Mouse (Mus musculus) right cerebral cortex, postnatal 14 days (tissue): ENCODE data around the gene Sptb.
A peak's percentile ranks its signal among the peaks of the same experiment; 100 is the strongest.

ENCODE experiments used
- DNase-seq: peaks from one replicate; pipeline ENCODE4 v3.0.0; 2022

The Sptb gene

DNA sequence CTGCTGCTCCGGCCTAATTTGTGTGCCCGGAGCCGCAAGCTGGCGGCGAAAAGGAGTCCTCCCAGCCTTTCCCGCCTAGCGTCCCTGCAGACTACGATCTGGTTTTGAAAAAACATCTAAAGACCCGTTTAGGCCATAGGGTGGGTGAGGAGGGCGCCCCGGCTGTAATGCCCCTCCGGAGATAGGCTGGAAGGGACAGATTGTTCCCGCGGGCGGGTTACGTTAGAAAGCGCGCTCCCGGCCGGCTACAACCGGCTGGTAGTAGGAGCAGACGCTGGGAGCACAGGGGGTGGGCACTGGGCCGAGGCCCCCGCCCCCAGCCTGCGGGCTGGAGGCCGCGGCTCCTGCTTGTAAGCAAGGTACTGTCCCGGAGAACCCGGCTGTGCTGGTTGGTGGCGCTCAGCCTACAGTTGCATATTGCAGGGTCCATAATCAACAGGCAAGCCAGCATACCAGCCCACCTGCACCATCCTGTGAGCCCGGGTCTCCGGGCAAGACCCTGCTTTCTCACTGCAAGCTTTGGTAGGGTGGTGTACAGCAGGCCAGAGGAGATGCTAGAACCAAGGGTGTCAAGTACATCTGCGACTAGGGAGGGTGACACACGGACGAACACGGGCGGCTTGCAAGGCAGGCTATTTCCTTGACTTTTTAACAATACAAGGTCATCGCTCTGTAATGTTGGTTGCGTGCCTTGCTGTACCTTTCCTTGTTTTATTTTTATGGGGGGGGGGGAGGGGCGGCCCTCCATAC is at the start of gene Sptb:
Sptb (minus strand) TSS at position 197 of the 750 bp plus-strand sequence.
- DNase-seq = peak; percentile 54

DNA sequence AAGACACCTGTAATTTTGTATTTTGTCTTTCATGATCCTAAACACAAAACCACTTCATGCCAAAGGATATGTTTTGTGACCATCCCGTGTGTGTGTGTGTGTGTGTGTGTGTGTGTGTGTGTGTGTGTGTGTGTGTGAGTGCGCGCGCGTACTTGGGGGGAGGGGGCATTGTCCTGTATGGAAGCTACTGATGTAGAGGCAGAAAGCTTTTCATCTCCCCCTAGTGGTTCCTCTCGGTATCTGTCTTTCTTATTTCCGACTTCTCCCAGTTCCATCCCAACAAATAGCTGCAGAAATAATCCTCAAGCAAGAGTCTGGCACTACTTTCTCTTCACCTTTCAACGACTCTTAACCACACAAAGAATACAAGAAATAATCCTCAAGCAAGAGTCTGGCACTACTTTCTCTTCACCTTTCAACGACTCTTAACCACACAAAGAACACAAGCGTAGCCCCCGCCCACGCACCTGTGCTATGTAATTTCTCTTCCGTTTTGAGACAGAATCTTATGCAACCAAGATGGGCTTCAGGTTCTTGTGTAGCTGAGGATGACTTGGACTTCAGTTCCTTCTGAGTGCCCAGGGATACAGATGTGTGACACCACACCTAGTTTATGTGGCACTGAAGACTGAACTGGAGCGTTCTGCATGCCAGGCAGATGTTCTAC is 42.4 kb upstream of the Sptb start:
- peak; percentile 17 for DNase-seq

- DNase-seq = no peak
Measured at GRCm38 (mm10) chr12:76750866-76751459, 40.6 kb upstream of the Sptb start.

DNA sequence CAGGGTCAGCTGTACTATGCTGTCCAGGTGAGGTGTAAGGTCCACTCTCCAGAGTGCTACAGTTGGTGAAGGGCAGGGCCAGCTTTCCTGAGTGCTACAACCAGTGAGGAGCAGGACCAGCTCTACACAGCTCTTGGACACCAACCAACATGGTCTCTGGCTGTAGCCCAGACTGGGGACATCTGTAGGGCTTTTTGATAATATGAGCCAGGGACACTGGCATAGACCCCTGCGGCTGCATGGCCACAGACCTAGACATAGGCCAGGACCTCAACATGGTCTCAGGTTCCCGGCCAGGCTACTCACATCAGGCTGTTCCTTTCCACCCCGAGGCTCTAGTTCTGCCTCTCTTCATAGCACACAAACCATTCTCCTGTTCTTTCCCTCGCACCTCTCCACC is 17.6 kb upstream of the Sptb start:
- no peak for DNase-seq

GRCm38 (mm10) chr12:76722026-76722425 is 11.7 kb upstream of the Sptb start:
- DNase-seq = no peak

GRCm38 (mm10) chr12:76720572-76720971 is 10.2 kb upstream of the Sptb start:
- no peak for DNase-seq

DNA sequence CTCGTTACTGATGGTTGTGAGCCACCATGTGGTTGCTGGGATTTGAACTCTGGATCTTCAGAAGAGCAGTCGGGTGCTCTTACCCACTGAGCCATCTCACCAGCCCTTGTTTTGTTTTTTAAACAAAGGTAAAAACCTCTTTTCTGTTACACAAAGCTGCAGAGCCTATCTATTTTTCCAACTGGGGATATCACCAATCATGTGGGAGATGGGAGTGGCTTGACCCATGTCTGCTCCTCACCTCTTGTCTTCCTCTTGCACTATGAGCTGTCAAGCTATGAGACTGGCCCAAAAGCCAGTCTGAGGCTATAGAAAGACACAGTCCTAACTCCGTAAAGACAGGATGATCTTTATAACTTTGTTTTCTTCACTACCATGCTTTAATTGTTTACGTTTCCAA is 8.0 kb upstream of the Sptb start:
- DNase-seq = no peak

DNA sequence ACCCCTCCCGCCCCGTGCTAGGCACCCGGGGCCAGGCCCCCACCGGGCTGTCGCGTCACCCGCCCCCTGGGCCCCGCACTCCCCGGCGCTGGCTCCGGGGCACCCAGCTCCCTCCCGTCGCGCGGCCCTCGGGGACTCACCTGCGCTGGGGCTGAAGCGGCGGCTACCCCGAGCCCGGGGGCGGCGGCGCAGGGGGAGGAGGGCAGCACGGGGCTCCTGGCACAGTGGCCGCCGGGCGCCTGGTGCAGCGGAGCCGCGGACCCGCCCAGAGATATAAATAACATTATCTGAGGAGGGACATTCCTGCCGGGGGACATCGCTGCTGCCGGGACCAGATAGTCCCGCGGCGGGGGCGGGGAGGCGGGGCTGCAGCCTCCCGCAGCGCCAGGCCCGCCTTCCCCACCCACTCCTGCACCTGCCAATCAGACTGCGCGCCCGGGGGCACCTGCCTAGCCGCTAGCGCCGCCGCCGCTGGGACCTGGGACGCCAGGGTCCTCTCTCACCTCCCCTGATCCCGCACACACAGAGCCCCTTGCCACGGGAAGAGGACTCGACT is 474 bp downstream of the Sptb start:
- DNase-seq = peak; percentile 76

- no peak for DNase-seq
Measured at GRCm38 (mm10) chr12:76708956-76709794, 1.2 kb downstream of the Sptb start.

DNA sequence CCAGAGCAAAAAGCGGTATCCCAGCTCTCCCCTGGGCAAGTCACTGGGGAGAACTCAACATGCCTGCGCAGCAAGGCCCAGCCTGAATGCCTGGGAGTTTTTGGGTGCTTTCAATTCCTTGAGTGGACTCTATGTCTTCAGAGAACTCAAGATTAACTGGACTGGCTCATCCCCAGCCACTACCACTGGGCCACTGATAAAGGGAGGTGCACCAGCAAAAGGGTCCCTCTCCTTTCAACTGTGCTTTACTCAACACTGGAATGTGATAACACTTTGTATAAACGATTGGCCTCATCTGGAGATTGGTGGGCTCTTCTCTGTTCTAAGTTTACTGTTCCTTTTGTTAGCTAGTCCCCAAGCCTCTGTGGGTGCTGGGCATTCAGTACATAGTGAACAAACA is 2.2 kb downstream of the Sptb start:
- no peak for DNase-seq

DNA sequence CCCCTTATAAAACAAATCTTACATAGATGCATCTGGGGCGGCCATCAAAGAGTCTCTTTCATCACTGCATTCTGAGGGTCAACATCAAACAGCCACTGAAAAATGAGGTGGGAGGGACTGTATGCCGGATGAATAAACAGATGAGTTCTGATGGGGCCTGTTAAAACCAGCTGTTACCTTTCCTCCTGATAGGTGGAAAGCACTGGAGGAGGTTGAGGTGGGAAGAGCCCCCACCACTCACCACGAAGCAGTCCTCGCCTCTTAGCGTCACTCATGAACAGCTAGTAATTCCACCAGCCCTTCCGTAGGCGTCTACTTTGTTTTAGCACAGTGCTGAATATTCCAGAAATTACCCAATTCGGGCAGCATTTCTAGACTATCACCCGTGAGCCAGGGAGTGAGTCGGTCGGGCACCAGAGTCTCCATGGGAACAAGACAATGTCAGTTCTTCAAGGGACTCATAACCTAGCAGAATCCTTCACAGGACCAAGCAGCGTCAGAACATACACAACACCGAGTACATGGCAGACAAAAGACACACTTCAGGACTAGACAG is 13.9 kb downstream of the Sptb start:
- DNase-seq = no peak

DNA sequence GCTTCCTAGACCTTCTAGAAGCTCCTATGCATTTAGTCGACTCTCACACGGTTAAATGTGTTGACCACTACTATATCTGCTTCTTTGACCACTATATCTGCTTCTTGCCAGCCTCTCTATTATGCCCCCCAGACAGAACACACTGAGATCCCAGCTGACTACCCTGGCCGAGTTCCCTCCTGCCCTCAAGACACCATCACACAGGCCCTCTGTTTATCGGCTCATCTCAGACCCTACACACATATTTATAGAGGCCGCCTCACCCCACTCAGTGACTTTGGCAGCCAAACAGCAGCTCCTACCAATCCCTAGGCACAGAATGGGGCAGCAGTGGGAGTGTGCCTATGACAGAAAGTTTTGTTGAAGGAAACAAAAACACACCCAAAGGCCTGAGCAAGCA is 14.6 kb downstream of the Sptb start:
- no peak for DNase-seq

GRCm38 (mm10) chr12:76694801-76695505 is 15.4 kb downstream of the Sptb start:
- peak; percentile 22 for DNase-seq

- no peak for DNase-seq
Measured at GRCm38 (mm10) chr12:76687498-76688200, 22.7 kb downstream of the Sptb start.

- no peak for DNase-seq
Measured at GRCm38 (mm10) chr12:76685647-76686046, 24.7 kb downstream of the Sptb start.

DNA sequence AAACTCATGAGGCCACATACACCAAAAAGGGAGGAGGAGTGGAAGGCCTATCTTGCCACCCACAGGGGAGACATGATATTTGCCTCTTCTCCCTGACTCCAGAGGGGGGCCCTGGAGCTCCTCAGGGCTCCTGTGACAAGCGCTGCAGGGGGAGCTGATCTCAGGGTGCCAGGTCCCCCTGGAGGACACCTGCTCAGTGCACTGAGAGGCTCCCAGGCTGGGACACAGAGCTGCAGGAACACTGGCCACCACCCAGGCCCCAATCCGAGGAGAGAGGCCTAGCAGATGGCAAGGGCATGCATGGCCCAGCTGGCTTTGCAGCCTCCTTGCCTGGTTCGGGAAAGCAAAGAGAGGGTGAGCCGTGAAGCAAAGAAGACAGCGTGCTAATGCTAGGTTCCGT is 25.9 kb downstream of the Sptb start:
- no peak for DNase-seq

DNA sequence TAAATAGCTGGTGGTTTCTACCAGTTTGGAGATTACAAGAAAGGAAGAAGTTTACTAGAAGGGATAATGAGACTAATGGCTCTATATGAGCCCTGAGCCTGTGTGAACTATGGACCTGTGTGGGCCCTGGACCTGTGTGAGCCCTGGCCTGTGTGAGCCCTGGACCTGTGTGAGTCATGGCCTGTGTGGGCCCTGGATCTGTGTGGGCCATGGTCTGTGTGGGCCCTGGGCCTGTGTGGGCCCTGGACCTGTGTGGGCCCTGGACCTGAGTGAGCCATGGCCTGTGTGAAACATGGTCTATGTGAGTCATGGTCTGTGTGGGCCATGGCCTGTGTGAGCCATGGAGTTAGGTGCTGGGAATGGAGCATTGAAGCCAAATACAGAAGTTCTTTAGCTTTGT is 28.4 kb downstream of the Sptb start:
- DNase-seq = no peak

GRCm38 (mm10) chr12:76677068-76677467 is 33.3 kb downstream of the Sptb start:
- no peak for DNase-seq

- no peak for DNase-seq
Measured at GRCm38 (mm10) chr12:76676477-76676876, 33.9 kb downstream of the Sptb start.

GRCm38 (mm10) chr12:76675364-76675763 is 35.0 kb downstream of the Sptb start:
- DNase-seq = no peak

DNA sequence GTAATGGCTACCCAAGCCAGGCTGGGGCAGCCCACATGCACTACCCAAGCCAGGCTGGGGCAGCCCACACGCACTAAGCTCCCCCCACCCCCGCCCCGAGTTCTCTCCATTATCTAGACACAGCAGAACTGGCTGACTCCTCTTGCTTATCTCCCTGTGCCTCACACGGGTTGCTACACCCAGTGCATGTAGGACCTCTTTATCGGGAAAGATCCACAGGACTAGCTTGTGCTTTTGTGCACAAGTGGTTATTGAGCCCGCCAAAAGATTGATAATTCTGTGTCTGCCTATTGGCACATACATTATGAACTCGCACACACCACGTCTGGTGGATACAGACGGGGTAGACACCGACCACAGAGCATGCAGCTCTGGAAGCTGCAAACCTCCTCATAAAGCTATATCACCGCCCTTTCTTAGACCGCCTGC is 36.5 kb downstream of the Sptb start:
- DNase-seq = no peak
